Mouse (Mus musculus) heart, embryonic 14.5 days (tissue): ENCODE results near the gene Rmnd1. TPM values are rescaled to one million over a fixed set of nuclear protein-coding genes. Genes with fewer than 3 reads are reported as not detected.
"Not testable (repeated sequence)": the region's sequence is repeated elsewhere in the genome, so short reads cannot be mapped to it uniquely, and the experiment has no call there.

ENCODE experiments used
- ATAC-seq: fragments of 200-750 bp; cut with Nextera tagmentation; 2 replicates; pipeline ENCODE4 v1.8.0; 2017; ENCODE audit warnings: low read depth, moderate TSS enrichment; ENCODE audit not compliant: insufficient number of reproducible peaks, insufficient read depth, low FRiP score
- H3K27ac ChIP-seq, 2 experiments: fragments of 200-500 bp in 1 of 2; fragments of 300-500 bp in 1 of 2; sonication (generic) in 1 of 2; replicated peaks in 1 of 2; 2 replicates each; pipeline ENCODE4 v1.5.1; 2012 to 2014; ENCODE audit warnings: low read depth in 2 of 2, low read length in 2 of 2, control low read depth in 1 of 2, mild to moderate bottlenecking in 1 of 2, mixed read lengths in 1 of 2; ENCODE audit not compliant: control insufficient read depth in 1 of 2, insufficient read depth in 1 of 2
- H3K27me3 ChIP-seq: fragments of 300-500 bp; sonication (generic); 2 replicates; pipeline ENCODE4 v1.6.1; 2014; ENCODE audit warnings: mild to moderate bottlenecking, low read length, control low read depth; ENCODE audit not compliant: control insufficient read depth, insufficient read depth
- H3K36me3 ChIP-seq: fragments of 300-500 bp; sonication (generic); 2 replicates; pipeline ENCODE4 v1.6.1; 2014; ENCODE audit warnings: mild to moderate bottlenecking, control low read depth, low read length, mixed read lengths; ENCODE audit not compliant: control insufficient read depth, insufficient read depth
- H3K4me1 ChIP-seq, 2 experiments: fragments of 200-500 bp in 1 of 2; fragments of 300-500 bp in 1 of 2; sonication (generic) in 1 of 2; 2 replicates each; pipeline ENCODE4 v1.6.1; 2012 to 2014; ENCODE audit warnings: low read length in 2 of 2, control low read depth in 1 of 2, mixed read lengths in 1 of 2; ENCODE audit not compliant: control insufficient read depth in 2 of 2, insufficient read depth in 2 of 2
- H3K4me2 ChIP-seq: fragments of 300-500 bp; sonication (generic); 2 replicates; pipeline ENCODE4 v1.6.1; 2014; ENCODE audit warnings: mild to moderate bottlenecking, low read length
- H3K4me3 ChIP-seq, 2 experiments: fragments of 200-500 bp in 1 of 2; fragments of 300-500 bp in 1 of 2; sonication (generic) in 1 of 2; 2 replicates each; pipeline ENCODE4 v1.5.1; 2012 to 2014; ENCODE audit warnings: low read length in 2 of 2, mild to moderate bottlenecking in 2 of 2, control low read depth in 1 of 2, low read depth in 1 of 2, moderate library complexity in 1 of 2; ENCODE audit not compliant: control insufficient read depth in 1 of 2, insufficient read depth in 1 of 2
- H3K9ac ChIP-seq: fragments of 300-500 bp; sonication (generic); 2 replicates; pipeline ENCODE4 v1.6.1; 2014; ENCODE audit warnings: mild to moderate bottlenecking, low read length
- H3K9me3 ChIP-seq: fragments of 300-500 bp; sonication (generic); 2 replicates; pipeline ENCODE4 v1.6.1; 2016; ENCODE audit warnings: low read length, control low read depth; ENCODE audit not compliant: control insufficient read depth
- WGBS: fragments of 180-500 bp; shearing (Covaris S2); extraction: QIAGEN DNeasy Blood & Tissue Kit; methylation state at CpG from one replicate; pipeline ENCODE4 v1.1.7; 2014; 5-methylcytosine and 5-hydroxymethylcytosine counted together
- polyA plus RNA-seq: library from polyadenylated mRNA; unstranded; fragments of >200 nt; fragmentation: Nextera tagmentation; extraction: Ambion mirVana; gene quantifications from 2 replicates; pipeline ENCODE4 v1.2.1, GENCODE M21; 2014

The Rmnd1 gene
- polyA plus RNA-seq, 1 experiment from 2014 or later = 106 TPM

GRCm38 (mm10) chr10:4465799-4466198, 33.6 kb upstream of the Rmnd1 start:
- Histone ChIP-seq H3K4me2 (no peak overlapping the region), H3K27me3 (no peaks in the 10 kb centered on the region), H3K4me1 (no peaks in the 10 kb centered on the region), H3K4me3 (no peak overlapping the region), H3K9ac (no peak overlapping the region), H3K36me3 (no peaks in the 10 kb centered on the region), H3K9me3 (no peaks in the 10 kb centered on the region), H3K27ac (no peak overlapping the region)
- no peak for ATAC-seq
- WGBS = 55% methylated on average over 7 of the region's 7 CpGs

GRCm38 (mm10) chr10:4460201-4460600, 28.0 kb upstream of the Rmnd1 start:
- WGBS = 91% methylated on average over 2 of the region's 2 CpGs
- H3K9ac ChIP-seq = no peak overlapping the region
- H3K4me2 ChIP-seq = no peak overlapping the region
- H3K36me3 ChIP-seq = peaks cover 8% of the 10 kb centered on the region
- ATAC-seq = no peak
- no peaks in the 10 kb centered on the region for H3K4me1 ChIP-seq
- no peaks in the 10 kb centered on the region for H3K9me3 ChIP-seq
- no peak overlapping the region for H3K27ac ChIP-seq
- H3K27me3 ChIP-seq = no peaks in the 10 kb centered on the region
- H3K4me3 ChIP-seq = no peak overlapping the region

- H3K27me3 ChIP-seq = no peaks in the 10 kb centered on the region
- peaks cover 41% of the 10 kb centered on the region for H3K36me3 ChIP-seq
- no peak overlapping the region for H3K9ac ChIP-seq
- 54% methylated on average over 4 of the region's 4 CpGs for WGBS
- H3K9me3 ChIP-seq = no peaks in the 10 kb centered on the region
- peak; percentile 9; the same call in 1 of the 2 replicates for ATAC-seq
- no peak overlapping the region for H3K4me2 ChIP-seq
- no peak overlapping the region for H3K4me3 ChIP-seq
- no peak overlapping the region for H3K27ac ChIP-seq
- H3K4me1 ChIP-seq = no peaks in the 10 kb centered on the region
Observed at GRCm38 (mm10) chr10:4456409-4456808, 24.2 kb upstream of the Rmnd1 start.

- Histone ChIP-seq H3K4me2 (no peak overlapping the region), H3K9ac (no peak overlapping the region), H3K27ac (no peak overlapping the region), H3K9me3 (no peaks in the 10 kb centered on the region), H3K36me3 (peaks cover 49% of the 10 kb centered on the region), H3K4me3 (no peak overlapping the region), H3K27me3 (no peaks in the 10 kb centered on the region), H3K4me1 (peaks cover 2 to 16% of the 10 kb centered on the region in 2 experiments; a peak in 3 of 4 replicates)
- no peak for ATAC-seq
- WGBS = 75% methylated on average over 3 of the region's 3 CpGs
Observed at GRCm38 (mm10) chr10:4435416-4435815, 3.2 kb upstream of the Rmnd1 start.

GRCm38 (mm10) chr10:4433871-4434270, 1.7 kb upstream of the Rmnd1 start:
- WGBS = 92% methylated on average over 2 of the region's 2 CpGs
- not testable (repeated sequence) for H3K27me3 ChIP-seq, H3K4me3 ChIP-seq, ATAC-seq, H3K9me3 ChIP-seq, H3K9ac ChIP-seq
- Histone ChIP-seq H3K27ac (0 out of 4 replicates have a peak overlapping the region, but pooled peaks of 1 of the 2 experiments have one; percentile 46), H3K36me3 (peaks cover 39% of the 10 kb centered on the region), H3K4me2 (peak overlapping the region; percentile 74; the same call in 1 of the 2 replicates), H3K4me1 (peaks cover 6 to 19% of the 10 kb centered on the region in 2 experiments; a peak in 3 of 4 replicates)

- H3K36me3 ChIP-seq = peaks cover 38% of the 10 kb centered on the region
- H3K27me3 ChIP-seq = no peaks in the 10 kb centered on the region
- 10% methylated on average over 19 of the region's 19 CpGs for WGBS
Observed at GRCm38 (mm10) chr10:4432996-4433755, 988 bp upstream of the Rmnd1 start.

GRCm38 (mm10) chr10:4431746-4432122, 454 bp downstream of the Rmnd1 start:
- no peaks in the 10 kb centered on the region for H3K27me3 ChIP-seq
- H3K9ac ChIP-seq = peak overlapping the region; percentile 93
- ATAC-seq = no peak
- 11% methylated on average over 5 of the region's 5 CpGs for WGBS
- peaks cover 6 to 19% of the 10 kb centered on the region in 2 experiments; a peak in 3 of 4 replicates for H3K4me1 ChIP-seq
- peak overlapping the region; percentile 66 to 72 for H3K4me3 ChIP-seq
- H3K36me3 ChIP-seq = peaks cover 38% of the 10 kb centered on the region
- H3K9me3 ChIP-seq = no peaks in the 10 kb centered on the region
- H3K4me2 ChIP-seq = peak overlapping the region; percentile 89
- H3K27ac ChIP-seq = peak overlapping the region; percentile 65 to 76

More at GRCm38 (mm10) chr10:4432996-4433755, 988 bp upstream of the Rmnd1 start:
- peak overlapping the region; percentile 71 to 90 for H3K27ac ChIP-seq
- H3K9ac ChIP-seq = peak overlapping the region; percentile 84
- H3K4me3 ChIP-seq = peak overlapping the region; percentile 72 to 92
- ATAC-seq = no peak
- H3K4me2 ChIP-seq = peak overlapping the region; percentile 74
- H3K9me3 ChIP-seq = no peaks in the 10 kb centered on the region
- peaks cover 6 to 19% of the 10 kb centered on the region in 2 experiments; a peak in 3 of 4 replicates for H3K4me1 ChIP-seq
